Mouse (Mus musculus): ENCODE measurements around the gene Rnf182. TPM values are rescaled to one million over a fixed set of nuclear protein-coding genes. Genes with fewer than 3 reads are reported as not detected.

The Rnf182 gene
- total and polyA plus RNA-seq, 3 experiments, result 0.05 to 0.16 (median 0.07) TPM

- 82% methylated on average over 4 of the region's 4 CpGs for WGBS
Observed at GRCm38 (mm10) chr13:43633024-43633423, 17.5 kb downstream of the Rnf182 start.

DNA sequence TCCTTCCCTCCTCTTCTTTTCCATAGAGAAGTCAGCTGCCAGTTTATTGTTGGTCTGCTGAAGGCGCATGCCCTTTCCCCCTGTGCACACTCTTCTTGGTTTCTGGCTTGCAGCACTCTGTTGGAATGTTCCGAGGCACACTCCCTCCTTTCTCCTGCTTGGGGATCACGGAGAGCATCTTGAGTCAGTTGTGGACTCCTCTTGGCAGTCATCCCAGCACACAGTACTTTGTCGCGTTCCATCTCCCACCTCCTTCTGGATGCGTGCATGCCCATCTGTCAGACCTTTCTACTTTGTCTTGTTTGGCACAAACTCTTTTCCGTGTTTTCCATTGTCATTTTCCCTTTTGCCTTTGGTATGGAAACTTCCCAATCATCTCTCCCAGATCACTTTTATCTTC is 22.2 kb downstream of the Rnf182 start:
- DNase-seq, result no peak
- no peak for TF ChIP-seq EP300 (IDR thresholded peaks at IDR 0.05; ENCODE audit: insufficient read depth, low read depth, low read length)
- TF ChIP-seq CTCF (IDR thresholded peaks at IDR 0.05), result no peak
- TF ChIP-seq POLR2A (IDR thresholded peaks at IDR 0.05; ENCODE audit: insufficient read depth, low read depth, low read length), result no peak
- Histone ChIP-seq H3K27me3 (ENCODE audit: control insufficient read depth, insufficient read depth, low read length) (no peaks in the 10 kb centered on the region), H3K9ac (ENCODE audit: low read depth, low read length) (no peak overlapping the region), H3K4me3 (no peak overlapping the region), H3K27ac (no peak overlapping the region), H3K79me2 (replicated peaks; ENCODE audit: control insufficient read depth, insufficient read depth, low read length) (no peaks in the 10 kb centered on the region), H3K36me3 (ENCODE audit: control insufficient read depth, insufficient read depth, low read length) (no peaks in the 10 kb centered on the region), H3K4me1 (ENCODE audit: control insufficient read depth, insufficient read depth, low read length) (no peaks in the 10 kb centered on the region)
- intact Hi-C loops (cut with DNase I), result no loop called here
- WGBS, result 74% methylated on average over 7 of the region's 7 CpGs

More at GRCm38 (mm10) chr13:43633024-43633423, 17.5 kb downstream of the Rnf182 start:
- H3K9ac ChIP-seq (ENCODE audit: low read depth, low read length), result no peak overlapping the region
- no peaks in the 10 kb centered on the region for H3K79me2 ChIP-seq (replicated peaks; ENCODE audit: control insufficient read depth, insufficient read depth, low read length)
- no peaks in the 10 kb centered on the region for H3K4me1 ChIP-seq (ENCODE audit: control insufficient read depth, insufficient read depth, low read length)
- intact Hi-C loops (cut with DNase I), result no loop called here
- H3K27ac ChIP-seq, result no peak overlapping the region
- H3K36me3 ChIP-seq (ENCODE audit: control insufficient read depth, insufficient read depth, low read length), result no peaks in the 10 kb centered on the region
- DNase-seq, result no peak
- TF ChIP-seq EP300 (IDR thresholded peaks at IDR 0.05; ENCODE audit: insufficient read depth, low read depth, low read length) (no peak), POLR2A (IDR thresholded peaks at IDR 0.05; ENCODE audit: insufficient read depth, low read depth, low read length) (no peak), CTCF (IDR thresholded peaks at IDR 0.05) (no peak)
- H3K27me3 ChIP-seq (ENCODE audit: control insufficient read depth, insufficient read depth, low read length), result no peaks in the 10 kb centered on the region
- H3K4me3 ChIP-seq, result no peak overlapping the region

DNA sequence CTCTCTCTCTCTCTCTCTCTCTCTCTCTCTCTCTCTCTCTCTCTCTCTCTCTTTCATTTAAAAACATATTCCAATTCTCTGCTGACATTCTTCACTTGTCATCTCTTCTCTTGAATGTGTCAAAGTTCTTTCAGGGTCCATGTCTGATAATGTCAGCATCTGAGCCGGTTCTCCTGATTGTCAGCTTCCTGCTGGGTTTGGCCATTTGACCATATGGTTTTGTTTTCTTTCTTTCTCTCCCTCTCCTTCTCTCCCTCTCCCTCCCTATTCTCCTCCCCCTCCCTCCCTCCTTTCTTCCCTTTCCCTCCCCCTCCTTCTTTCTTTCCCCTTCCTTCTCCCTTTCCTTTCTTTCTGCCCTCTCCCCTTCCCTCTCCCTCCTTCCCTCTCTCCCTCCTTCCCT is 29.5 kb downstream of the Rnf182 start:
- H3K27ac ChIP-seq, result no peak overlapping the region
- no peaks in the 10 kb centered on the region for H3K4me1 ChIP-seq (ENCODE audit: control insufficient read depth, insufficient read depth, low read length)
- no peak for DNase-seq
- H3K27me3 ChIP-seq (ENCODE audit: control insufficient read depth, insufficient read depth, low read length), result no peaks in the 10 kb centered on the region
- 32% methylated on average over 1 of the region's 1 CpGs for WGBS
- intact Hi-C loops (cut with DNase I), result no loop called here
- TF ChIP-seq POLR2A (IDR thresholded peaks at IDR 0.05; ENCODE audit: insufficient read depth, low read depth, low read length) (no peak), EP300 (IDR thresholded peaks at IDR 0.05; ENCODE audit: insufficient read depth, low read depth, low read length) (no peak), CTCF (IDR thresholded peaks at IDR 0.05) (no peak)
- H3K36me3 ChIP-seq (ENCODE audit: control insufficient read depth, insufficient read depth, low read length), result no peaks in the 10 kb centered on the region
- H3K4me3 ChIP-seq, result no peak overlapping the region
- H3K9ac ChIP-seq (ENCODE audit: low read depth, low read length), result no peak overlapping the region
- no peaks in the 10 kb centered on the region for H3K79me2 ChIP-seq (replicated peaks; ENCODE audit: control insufficient read depth, insufficient read depth, low read length)

GRCm38 (mm10) chr13:43648556-43648955 is 33.0 kb downstream of the Rnf182 start:
- no peak overlapping the region for H3K4me3 ChIP-seq
- TF ChIP-seq CTCF (IDR thresholded peaks at IDR 0.05) (no peak), POLR2A (IDR thresholded peaks at IDR 0.05; ENCODE audit: insufficient read depth, low read depth, low read length) (no peak), EP300 (IDR thresholded peaks at IDR 0.05; ENCODE audit: insufficient read depth, low read depth, low read length) (no peak)
- no peaks in the 10 kb centered on the region for H3K79me2 ChIP-seq (replicated peaks; ENCODE audit: control insufficient read depth, insufficient read depth, low read length)
- 76% methylated on average over 6 of the region's 6 CpGs for WGBS
- DNase-seq, result no peak
- no peaks in the 10 kb centered on the region for H3K27me3 ChIP-seq (ENCODE audit: control insufficient read depth, insufficient read depth, low read length)
- H3K4me1 ChIP-seq (ENCODE audit: control insufficient read depth, insufficient read depth, low read length), result no peaks in the 10 kb centered on the region
- no peak overlapping the region for H3K27ac ChIP-seq
- no peak overlapping the region for H3K9ac ChIP-seq (ENCODE audit: low read depth, low read length)
- no peaks in the 10 kb centered on the region for H3K36me3 ChIP-seq (ENCODE audit: control insufficient read depth, insufficient read depth, low read length)
- intact Hi-C loops (cut with DNase I), result no loop called here

GRCm38 (mm10) chr13:43651277-43651676 is 35.8 kb downstream of the Rnf182 start:
- Histone ChIP-seq H3K9ac (ENCODE audit: low read depth, low read length) (no peak overlapping the region), H3K4me1 (ENCODE audit: control insufficient read depth, insufficient read depth, low read length) (no peaks in the 10 kb centered on the region), H3K4me3 (no peak overlapping the region), H3K79me2 (replicated peaks; ENCODE audit: control insufficient read depth, insufficient read depth, low read length) (no peaks in the 10 kb centered on the region), H3K36me3 (ENCODE audit: control insufficient read depth, insufficient read depth, low read length) (no peaks in the 10 kb centered on the region), H3K27ac (no peak overlapping the region), H3K27me3 (ENCODE audit: control insufficient read depth, insufficient read depth, low read length) (no peaks in the 10 kb centered on the region)
- TF ChIP-seq EP300 (IDR thresholded peaks at IDR 0.05; ENCODE audit: insufficient read depth, low read depth, low read length) (no peak), POLR2A (IDR thresholded peaks at IDR 0.05; ENCODE audit: insufficient read depth, low read depth, low read length) (no peak), CTCF (IDR thresholded peaks at IDR 0.05) (no peak)
- 91% methylated on average over 3 of the region's 3 CpGs for WGBS
- no peak for DNase-seq
- intact Hi-C loops (cut with DNase I), result no loop called here

DNA sequence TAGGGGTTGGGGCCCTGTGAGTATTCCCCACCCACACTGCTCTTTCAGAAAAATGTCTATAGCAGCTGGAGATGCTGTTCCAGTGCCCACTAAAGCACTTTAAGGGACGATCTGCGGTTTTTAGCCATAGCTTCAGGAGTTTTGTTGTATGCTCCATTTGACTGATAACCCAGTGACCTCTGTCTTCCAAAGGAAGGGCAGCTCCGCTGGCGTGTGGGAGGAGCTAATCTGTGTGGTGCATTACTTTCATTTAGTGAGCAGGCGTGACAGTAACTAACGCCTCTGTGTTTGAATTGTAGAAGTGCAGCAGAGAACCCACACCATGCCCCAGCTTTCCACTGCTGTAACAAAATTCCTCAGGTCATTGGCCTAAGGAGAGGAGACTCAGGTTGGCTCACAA is 38.6 kb downstream of the Rnf182 start:
- WGBS, result 49% methylated on average over 6 of the region's 6 CpGs
- H3K4me3 ChIP-seq, result no peak overlapping the region
- no peak overlapping the region for H3K9ac ChIP-seq (ENCODE audit: low read depth, low read length)
- no peaks in the 10 kb centered on the region for H3K4me1 ChIP-seq (ENCODE audit: control insufficient read depth, insufficient read depth, low read length)
- intact Hi-C loops (cut with DNase I), result no loop called here
- H3K79me2 ChIP-seq (replicated peaks; ENCODE audit: control insufficient read depth, insufficient read depth, low read length), result no peaks in the 10 kb centered on the region
- H3K27me3 ChIP-seq (ENCODE audit: control insufficient read depth, insufficient read depth, low read length), result no peaks in the 10 kb centered on the region
- no peak for DNase-seq
- H3K27ac ChIP-seq, result no peak overlapping the region
- H3K36me3 ChIP-seq (ENCODE audit: control insufficient read depth, insufficient read depth, low read length), result no peaks in the 10 kb centered on the region
- TF ChIP-seq POLR2A (IDR thresholded peaks at IDR 0.05; ENCODE audit: insufficient read depth, low read depth, low read length) (no peak), CTCF (IDR thresholded peaks at IDR 0.05) (no peak), EP300 (IDR thresholded peaks at IDR 0.05; ENCODE audit: insufficient read depth, low read depth, low read length) (no peak)

Data from heart, adult 2 months (tissue).